Mouse (Mus musculus) left cerebral cortex, adult 2 months (tissue): Measurements from ENCODE around the gene Ankrd52. TPM values are rescaled to one million over a fixed set of nuclear protein-coding genes. Genes with fewer than 3 reads are reported as not detected.

Experiments used
- DNase-seq, 2 experiments: peaks; one replicate each; pipeline ENCODE4 v3.0.0; 2021 to 2022; ENCODE audit warnings: low spot score in 2 of 2, mixed read lengths in 1 of 2; ENCODE audit errors: extremely low spot score in 1 of 2
- H3K27ac ChIP-seq: fragments of 200-600 bp; 2 replicates; pipeline ENCODE4 v1.8.1; 2022
- H3K4me3 ChIP-seq: fragments of 200-600 bp; 2 replicates; pipeline ENCODE4 v1.8.1; 2022
- CTCF ChIP-seq: fragments of 200-600 bp; IDR thresholded peaks from 2 replicates; pipeline ENCODE4 v1.8.1; 2022; ENCODE audit warnings: antibody characterized with exemption, mild to moderate bottlenecking, moderate library complexity
- intact Hi-C: fragments of 180-260 bp; cut with DNase I; formaldehyde crosslinking; loops from one replicate; pipeline ENCODE4 v1.15.1; 2025
- total RNA-seq, 2 experiments: library from RNA; stranded (reverse); gene quantifications; 2 replicates each; pipeline ENCODE4 v1.2.3; 2021

Ankrd52 gene
- total RNA-seq, 2 experiments from 2014 or later, result 60.8 to 63.9 TPM

DNA sequence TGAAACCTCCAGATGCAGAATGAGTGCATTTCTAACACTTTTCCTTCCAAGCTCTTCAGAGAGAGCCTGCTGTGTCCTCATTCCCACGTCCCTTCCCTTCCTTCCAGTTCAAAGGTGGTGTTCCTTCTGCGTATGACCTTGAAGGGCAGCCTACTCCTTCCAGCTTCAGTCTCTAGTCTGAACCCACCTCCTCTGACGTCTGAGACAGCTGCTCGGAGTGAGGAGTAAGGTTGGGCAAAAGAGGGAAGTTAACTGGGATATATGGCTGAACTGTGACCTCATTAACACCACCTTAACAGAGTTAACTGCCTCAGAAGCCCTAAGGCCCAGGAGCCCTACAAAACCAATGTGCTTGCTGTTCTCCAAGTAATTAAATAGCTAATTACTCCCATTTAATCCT is 6.3 kb upstream of the Ankrd52 start:
- no peak for TF ChIP-seq CTCF
- intact Hi-C loops, result no loop called here
- no peak for DNase-seq
- Histone ChIP-seq H3K27ac (no peak overlapping the region), H3K4me3 (no peak overlapping the region)

DNA sequence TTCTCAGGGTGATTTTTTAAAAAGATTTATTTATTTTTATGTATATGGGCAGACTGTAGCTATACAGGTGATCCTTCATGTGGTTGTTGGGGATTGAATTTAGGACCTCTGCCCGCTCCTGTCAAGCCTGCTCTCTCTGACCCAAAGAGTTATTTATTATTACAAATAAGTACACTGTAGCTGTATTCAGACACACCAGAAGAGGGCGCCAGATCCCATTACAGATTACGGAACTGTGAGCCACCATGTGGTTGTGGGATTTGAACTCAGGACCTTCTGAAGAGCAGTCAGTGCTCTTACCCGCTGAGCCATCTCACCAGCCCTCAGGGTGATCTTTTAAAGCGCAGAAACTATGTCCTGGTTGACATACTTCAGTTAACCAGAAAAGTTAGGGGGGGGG is 4.8 kb upstream of the Ankrd52 start:
- intact Hi-C loops, result no loop called here
- Histone ChIP-seq H3K27ac (no peak overlapping the region), H3K4me3 (no peak overlapping the region)
- TF ChIP-seq CTCF, result peak; percentile 36
- DNase-seq, result no peak

DNA sequence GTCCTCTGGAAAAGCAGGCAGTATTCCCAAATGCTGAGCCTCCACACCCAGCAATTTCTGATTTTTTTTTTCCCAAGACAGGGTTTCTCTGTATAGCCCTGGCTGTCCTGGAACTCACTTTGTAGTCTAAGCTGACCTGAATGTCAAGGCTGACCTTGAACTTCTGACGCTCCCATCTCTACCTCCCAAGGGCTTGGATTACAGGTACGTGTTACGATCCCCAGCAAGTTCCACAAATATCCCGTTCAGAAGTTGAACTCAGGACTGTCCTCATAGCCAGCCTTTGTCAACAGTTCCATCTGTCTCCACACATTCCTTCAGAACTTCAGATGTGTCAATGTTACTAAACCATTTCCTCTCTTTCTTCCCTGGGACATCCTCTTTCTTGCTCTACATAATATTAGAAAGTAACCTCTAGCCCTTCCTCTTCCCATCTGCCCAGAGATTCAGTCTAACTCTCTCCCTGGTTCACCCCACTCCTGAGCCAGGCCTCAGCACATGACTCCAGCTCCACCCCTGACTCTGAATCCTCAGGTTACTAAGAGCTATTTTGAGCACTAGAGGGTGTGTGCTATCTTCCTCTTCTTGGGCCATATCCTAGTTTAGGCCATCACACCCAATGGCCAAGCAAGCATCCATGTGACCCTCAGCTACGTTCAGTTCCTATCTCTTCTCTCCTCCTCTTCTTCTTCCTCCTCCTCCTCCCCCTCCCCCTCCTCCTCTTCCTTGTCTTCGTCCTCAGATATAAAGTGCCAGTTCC is 3.7 kb upstream of the Ankrd52 start:
- intact Hi-C loops, result no loop called here
- Histone ChIP-seq H3K4me3 (no peak overlapping the region), H3K27ac (no peak overlapping the region)
- no peak for TF ChIP-seq CTCF
- DNase-seq, result no peak

DNA sequence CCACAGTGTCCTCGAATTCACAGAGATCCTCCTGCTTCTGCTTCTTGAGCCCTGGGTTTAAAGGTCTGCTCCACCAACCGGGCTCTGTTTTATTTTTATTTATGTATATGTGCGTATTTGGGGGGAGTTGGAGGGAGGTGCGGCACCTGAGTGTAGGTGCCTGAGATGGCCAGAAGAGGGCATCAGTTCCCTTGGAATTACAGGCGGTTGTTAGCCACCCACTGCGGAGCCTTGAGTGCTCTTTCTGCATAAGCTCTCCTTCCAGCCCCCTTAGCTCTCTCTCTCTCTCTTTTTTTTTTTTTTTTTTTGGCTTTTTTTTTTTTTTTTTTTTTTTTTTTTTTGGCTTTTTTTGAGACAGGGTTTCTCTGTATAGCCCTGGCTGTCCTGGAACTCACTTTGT is 2.5 kb upstream of the Ankrd52 start:
- Histone ChIP-seq H3K27ac (no peak overlapping the region), H3K4me3 (no peak overlapping the region)
- peak in 1 of 2 experiments; percentile 8 for DNase-seq
- intact Hi-C loops, result no loop called here
- TF ChIP-seq CTCF, result peak; percentile 29

DNA sequence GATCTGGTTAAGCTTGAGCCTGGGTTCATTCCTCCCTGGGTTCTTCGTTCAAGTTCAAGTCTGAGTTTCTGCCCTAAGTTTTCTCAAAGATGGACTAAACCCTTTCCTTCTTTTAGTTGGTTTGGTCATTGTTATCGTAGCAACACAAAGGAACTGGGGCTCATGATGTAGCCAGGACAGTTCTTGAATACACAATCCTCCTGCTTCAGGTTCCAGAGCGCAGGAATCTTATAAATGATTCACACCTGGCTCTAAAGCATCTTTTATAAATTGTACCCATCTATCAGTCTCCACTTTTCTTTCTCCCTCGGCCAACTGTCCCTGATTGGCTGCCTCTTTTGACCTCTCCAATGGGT is 838 bp upstream of the Ankrd52 start:
- intact Hi-C loops, result loop anchor here (2.0 kb wide), 1 partner anchor 83 kb away; the partner anchor contains the start of gene Smarcc2
- DNase-seq, result no peak

DNA sequence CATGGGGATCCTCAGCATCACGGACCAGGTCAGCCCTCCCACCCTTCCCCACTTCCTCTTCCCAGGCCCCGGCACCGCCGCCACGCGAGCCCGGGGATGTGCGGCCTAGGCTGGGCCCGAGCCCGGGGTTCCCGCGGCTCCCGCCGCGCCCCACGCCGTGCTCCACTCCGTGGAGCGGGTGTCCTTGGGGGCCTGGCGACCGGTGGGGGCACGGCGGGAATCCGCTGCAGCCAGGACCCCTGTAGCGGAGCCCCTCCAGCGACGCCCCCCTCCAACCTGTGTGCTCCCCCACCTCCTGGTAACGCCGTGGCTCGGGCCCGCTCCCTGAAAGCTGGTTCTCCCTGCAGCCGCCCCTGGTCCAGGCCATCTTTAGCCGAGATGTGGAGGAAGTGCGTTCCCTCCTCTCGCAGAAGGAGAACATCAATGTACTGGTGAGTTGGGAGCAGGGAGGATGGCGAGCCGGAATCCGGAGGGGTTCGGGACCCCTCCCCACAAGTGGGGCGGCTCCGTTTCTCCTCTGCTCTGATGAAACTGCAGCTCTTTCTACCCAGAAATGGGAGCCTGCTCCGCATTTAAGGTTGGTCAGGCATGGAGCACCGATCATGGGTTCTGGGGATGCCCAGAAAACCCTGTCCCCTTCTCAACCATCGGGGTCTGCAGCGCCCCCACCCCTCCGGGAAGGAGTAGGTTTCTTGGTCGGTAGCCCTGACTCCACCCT is 466 bp downstream of the Ankrd52 start:
- peak; percentile 42 to 53 for DNase-seq
- intact Hi-C loops, result loop anchor here (2.0 kb wide), 1 partner anchor 81 kb away; the partner anchor contains the start of gene Smarcc2

More for the DNA sequence above, 838 bp upstream of the Ankrd52 start:
- TF ChIP-seq CTCF, result no peak
- peak overlapping the region; percentile 96 for H3K27ac ChIP-seq
- peak overlapping the region; percentile 75 for H3K4me3 ChIP-seq

DNA sequence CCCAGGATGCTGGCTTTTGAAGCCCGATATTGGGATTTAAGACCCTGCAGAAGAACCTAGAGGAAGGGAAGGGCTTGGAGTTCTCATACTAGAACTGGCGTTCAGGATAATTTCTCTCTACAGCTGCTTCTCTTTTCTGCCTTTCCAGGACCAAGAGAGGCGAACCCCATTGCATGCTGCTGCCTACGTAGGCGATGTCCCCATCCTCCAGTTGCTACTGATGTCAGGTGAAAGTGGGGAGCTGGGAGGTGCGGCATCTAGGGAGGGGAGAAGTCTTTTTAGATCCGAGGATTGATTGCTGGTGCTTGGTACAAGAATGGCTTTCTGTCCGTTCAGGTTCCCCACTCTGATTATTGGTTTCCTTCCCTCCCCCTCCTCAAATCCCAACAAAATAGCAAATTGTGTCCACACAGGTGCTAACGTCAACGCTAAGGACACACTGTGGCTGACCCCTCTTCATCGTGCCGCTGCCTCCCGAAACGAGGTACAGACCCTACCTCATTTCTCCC is 1.1 kb downstream of the Ankrd52 start:
- H3K27ac ChIP-seq, result peak overlapping the region; percentile 92
- intact Hi-C loops, result loop anchor here (2.0 kb wide), 2 partner anchors 31 to 81 kb away; partner anchors contain the start of gene Smarcc2
- no peak for DNase-seq

More for the DNA sequence above, 466 bp downstream of the Ankrd52 start:
- no peak for TF ChIP-seq CTCF
- H3K4me3 ChIP-seq, result peak overlapping the region; percentile 75
- peak overlapping the region; percentile 92 for H3K27ac ChIP-seq

DNA sequence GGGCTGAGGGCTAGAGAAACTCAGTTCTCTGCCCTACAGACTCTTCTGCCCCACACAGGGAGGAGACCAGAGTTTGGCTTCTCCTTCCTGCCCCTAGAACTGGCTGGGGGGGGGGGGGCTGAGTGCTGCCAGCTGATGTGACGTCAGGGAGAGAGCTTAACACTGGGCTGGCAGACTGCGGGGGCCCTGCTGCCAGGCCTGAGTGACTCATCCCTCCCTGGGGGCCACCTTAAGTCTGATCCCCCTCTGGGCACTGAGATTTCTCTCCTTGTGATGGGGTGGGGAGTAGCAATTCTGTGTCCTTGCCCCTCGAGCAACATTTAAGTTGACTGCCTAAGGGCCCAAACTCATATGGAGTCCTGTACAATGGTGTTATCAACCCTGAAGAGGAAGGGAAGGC is 1.5 kb downstream of the Ankrd52 start:
- Histone ChIP-seq H3K4me3 (peak overlapping the region; percentile 75), H3K27ac (peak overlapping the region; percentile 92)
- intact Hi-C loops, result loop anchor here (2.0 kb wide), 1 partner anchor 30 kb away; no protein-coding TSS in a partner anchor
- no peak for DNase-seq
- no peak for TF ChIP-seq CTCF

More for the DNA sequence above, 1.1 kb downstream of the Ankrd52 start:
- H3K4me3 ChIP-seq, result peak overlapping the region; percentile 75
- TF ChIP-seq CTCF, result no peak

DNA sequence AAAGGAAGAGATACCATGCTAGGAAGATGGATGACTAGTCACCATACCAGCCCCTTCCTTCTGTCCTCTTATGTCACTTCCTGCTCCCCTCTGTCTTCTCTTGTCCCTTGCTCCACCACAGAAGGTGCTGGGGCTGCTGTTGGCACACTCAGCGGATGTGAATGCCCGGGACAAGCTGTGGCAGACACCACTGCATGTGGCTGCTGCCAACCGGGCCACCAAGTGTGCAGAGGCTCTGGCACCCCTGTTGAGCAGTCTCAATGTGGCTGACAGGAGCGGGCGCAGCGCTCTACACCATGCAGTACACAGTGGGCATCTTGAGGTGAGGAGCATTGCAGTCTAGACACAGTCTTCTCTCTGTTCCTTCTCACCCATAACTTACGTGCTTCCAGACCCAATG is 2.3 kb downstream of the Ankrd52 start:
- Histone ChIP-seq H3K4me3 (no peak overlapping the region), H3K27ac (no peak overlapping the region; the same call in 1 of the 2 replicates)
- no peak for TF ChIP-seq CTCF
- DNase-seq, result no peak
- intact Hi-C loops, result loop anchor here (2.0 kb wide), 1 partner anchor 30 kb away; no protein-coding TSS in a partner anchor

DNA sequence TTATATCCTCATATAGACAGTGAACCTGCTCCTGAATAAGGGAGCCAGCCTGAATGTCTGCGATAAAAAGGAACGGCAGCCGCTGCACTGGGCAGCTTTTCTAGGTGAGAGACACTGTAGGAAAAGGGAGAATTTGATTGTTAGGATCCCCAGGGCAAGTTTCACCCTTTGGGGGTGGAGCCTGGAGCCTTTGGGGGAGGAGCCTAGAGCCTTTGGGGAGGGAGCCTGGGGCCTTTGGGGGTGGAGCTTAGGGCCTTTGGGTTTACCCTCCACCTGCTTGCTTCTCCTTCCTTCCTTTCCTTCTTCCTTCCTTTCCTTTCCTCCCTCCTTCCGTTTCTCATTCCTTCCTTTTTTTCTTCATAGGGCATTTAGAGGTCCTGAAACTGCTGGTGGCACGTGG is 3.6 kb downstream of the Ankrd52 start:
- no peak overlapping the region for H3K4me3 ChIP-seq
- DNase-seq, result no peak
- no peak for TF ChIP-seq CTCF
- H3K27ac ChIP-seq, result no peak overlapping the region
- intact Hi-C loops, result no loop called here

DNA sequence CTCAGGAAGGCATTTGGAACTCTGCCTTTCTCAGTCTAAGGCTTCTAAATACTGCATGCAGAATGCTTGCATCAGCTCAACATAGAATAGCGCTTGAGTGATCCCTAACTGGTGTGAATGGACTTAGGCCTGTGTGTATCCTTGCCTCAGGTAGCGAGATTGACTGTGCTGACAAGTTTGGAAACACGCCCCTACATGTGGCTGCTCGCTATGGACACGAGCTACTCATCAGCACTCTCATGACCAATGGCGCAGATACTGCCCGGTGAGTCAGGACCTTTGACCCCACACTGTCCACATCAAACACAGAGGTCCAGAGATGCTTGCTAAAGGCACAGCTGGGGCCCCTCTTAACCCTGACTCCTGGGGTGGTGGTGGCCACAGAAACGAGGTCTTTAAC is 5.6 kb downstream of the Ankrd52 start:
- Histone ChIP-seq H3K27ac (no peak overlapping the region), H3K4me3 (no peak overlapping the region)
- no peak for TF ChIP-seq CTCF
- no peak for DNase-seq
- intact Hi-C loops, result no loop called here

DNA sequence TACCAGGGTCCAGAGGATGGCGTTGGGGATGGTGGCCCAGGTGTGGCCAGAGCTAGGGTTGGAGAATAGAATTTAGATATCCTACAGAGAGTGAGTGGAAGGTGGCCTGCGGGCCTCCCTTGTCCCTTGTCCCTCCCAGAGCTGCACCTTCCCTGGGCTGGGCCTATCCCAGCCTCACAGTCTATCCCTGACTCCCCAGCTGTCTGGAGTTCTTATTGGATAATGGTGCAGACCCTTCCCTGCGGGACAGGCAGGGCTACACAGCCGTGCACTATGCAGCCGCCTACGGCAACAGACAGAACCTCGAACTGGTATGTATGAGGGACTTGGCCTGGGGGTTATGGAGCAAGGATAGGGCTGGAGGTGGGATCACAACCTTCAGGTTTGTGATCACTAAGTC is 9.0 kb downstream of the Ankrd52 start:
- Histone ChIP-seq H3K4me3 (no peak overlapping the region), H3K27ac (no peak overlapping the region)
- no peak for DNase-seq
- no peak for TF ChIP-seq CTCF
- intact Hi-C loops, result no loop called here
